Mouse (Mus musculus) liver, embryonic 11.5 days (tissue): ENCODE data around the gene Cep63. TPM values are rescaled to one million over a fixed set of nuclear protein-coding genes. Genes with fewer than 3 reads are reported as not detected.

Experiments used
- ATAC-seq: fragments of 200-750 bp; cut with Nextera tagmentation; replicated peaks from 2 replicates; pipeline ENCODE4 v1.8.0; 2017; ENCODE audit warnings: moderate number of reproducible peaks, mild to moderate bottlenecking, moderate TSS enrichment, moderate library complexity; ENCODE audit not compliant: low FRiP score
- DNase-seq: peaks from one replicate; pipeline ENCODE4 v3.0.0-alpha.2; 2017; ENCODE audit warnings: low spot score
- H3K27ac ChIP-seq: fragments of 300-500 bp; sonication (generic); 2 replicates; pipeline ENCODE4 v1.5.1; 2014; ENCODE audit warnings: mild to moderate bottlenecking, low read depth, low read length, control low read depth
- H3K27me3 ChIP-seq: fragments of 300-500 bp; sonication (generic); replicated peaks from 2 replicates; pipeline ENCODE4 v1.6.1; 2014; ENCODE audit warnings: low read length, mixed read lengths; ENCODE audit not compliant: control insufficient read depth, insufficient read depth
- H3K36me3 ChIP-seq: fragments of 300-500 bp; sonication (generic); 2 replicates; pipeline ENCODE4 v1.6.1; 2014; ENCODE audit warnings: mild to moderate bottlenecking, low read length, moderate library complexity, mixed read lengths; ENCODE audit not compliant: control insufficient read depth, insufficient read depth
- H3K4me1 ChIP-seq: fragments of 300-500 bp; sonication (generic); replicated peaks from 2 replicates; pipeline ENCODE4 v1.6.1; 2014; ENCODE audit warnings: low read length, mixed read lengths; ENCODE audit not compliant: control insufficient read depth, insufficient read depth
- H3K4me2 ChIP-seq: fragments of 300-500 bp; sonication (generic); 2 replicates; pipeline ENCODE4 v1.6.1; 2014; ENCODE audit warnings: mild to moderate bottlenecking, control low read depth, moderate library complexity
- H3K4me3 ChIP-seq: fragments of 300-500 bp; sonication (generic); 2 replicates; pipeline ENCODE4 v1.5.1; 2014; ENCODE audit warnings: low read depth, low read length, control low read depth
- H3K9ac ChIP-seq: fragments of 300-500 bp; sonication (generic); 2 replicates; pipeline ENCODE4 v1.6.1; 2014; ENCODE audit warnings: low read depth, low read length, control low read depth
- H3K9me3 ChIP-seq: fragments of 300-500 bp; sonication (generic); 2 replicates; pipeline ENCODE4 v1.6.1; 2016; ENCODE audit warnings: low read length, inconsistent platforms, mixed read lengths; ENCODE audit not compliant: control insufficient read depth
- WGBS: fragments of 180-500 bp; shearing (Covaris S2); extraction: QIAGEN DNeasy Blood & Tissue Kit; methylation state at CpG from one replicate; pipeline ENCODE4 v1.1.7; 2014; 5-methylcytosine and 5-hydroxymethylcytosine counted together
- polyA plus RNA-seq: library from polyadenylated mRNA; unstranded; fragments of >200 nt; fragmentation: Nextera tagmentation; extraction: Ambion mirVana; gene quantifications from 2 replicates; pipeline ENCODE4 v1.2.1, GENCODE M21; 2014

The Cep63 gene
- polyA plus RNA-seq, 1 experiment from 2014 or later = 39.1 TPM

- Histone ChIP-seq H3K27me3 (no peaks in the 10 kb centered on the region), H3K4me1 (no peaks in the 10 kb centered on the region), H3K4me3 (no peak overlapping the region), H3K4me2 (no peak overlapping the region), H3K36me3 (peaks cover 3% of the 10 kb centered on the region; the same call in 1 of the 2 replicates), H3K27ac (no peak overlapping the region), H3K9me3 (no peaks in the 10 kb centered on the region), H3K9ac (no peak overlapping the region)
- 96% methylated on average over 6 of the region's 6 CpGs for whole genome bisulfite sequencing
- DNase-seq (no peak), ATAC-seq (no peak)
Measured at GRCm38 (mm10) chr9:102605162-102605561, 21.2 kb downstream of the Cep63 start.

- no peak overlapping the region for H3K4me2 ChIP-seq
- H3K36me3 ChIP-seq = peaks cover 5% of the 10 kb centered on the region; the same call in 1 of the 2 replicates
- H3K4me1 ChIP-seq = no peaks in the 10 kb centered on the region
- WGBS = 86% methylated on average over 2 of the region's 2 CpGs
- ATAC-seq (no peak), DNase-seq (no peak)
- no peaks in the 10 kb centered on the region for H3K9me3 ChIP-seq
- no peak overlapping the region for H3K9ac ChIP-seq
- no peaks in the 10 kb centered on the region for H3K27me3 ChIP-seq
- H3K27ac ChIP-seq = no peak overlapping the region
- no peak overlapping the region for H3K4me3 ChIP-seq
Measured at GRCm38 (mm10) chr9:102601666-102602065, 24.7 kb downstream of the Cep63 start.

- DNase-seq (no peak), ATAC-seq (no peak)
- Histone ChIP-seq H3K4me2 (no peak overlapping the region), H3K9ac (no peak overlapping the region), H3K36me3 (peaks cover 7% of the 10 kb centered on the region; the same call in 1 of the 2 replicates), H3K9me3 (no peaks in the 10 kb centered on the region), H3K27me3 (no peaks in the 10 kb centered on the region), H3K4me3 (no peak overlapping the region), H3K4me1 (no peaks in the 10 kb centered on the region), H3K27ac (no peak overlapping the region)
- WGBS = 87% methylated on average over 2 of the region's 2 CpGs
Measured at GRCm38 (mm10) chr9:102601187-102601586, 25.1 kb downstream of the Cep63 start.

GRCm38 (mm10) chr9:102595662-102596436 lies 30.5 kb downstream of the Cep63 start:
- ATAC-seq = no peak
- 87% methylated on average over 8 of the region's 8 CpGs for whole genome bisulfite sequencing
- Histone ChIP-seq H3K27ac (no peak overlapping the region), H3K9me3 (no peaks in the 10 kb centered on the region), H3K4me3 (no peak overlapping the region), H3K4me2 (no peak overlapping the region), H3K27me3 (no peaks in the 10 kb centered on the region), H3K4me1 (no peaks in the 10 kb centered on the region; the same call in 1 of the 2 replicates), H3K36me3 (peaks cover 13% of the 10 kb centered on the region), H3K9ac (no peak overlapping the region)
- DNase-seq = no peak

- Histone ChIP-seq H3K4me3 (no peak overlapping the region), H3K4me1 (no peaks in the 10 kb centered on the region; the same call in 1 of the 2 replicates), H3K9me3 (no peaks in the 10 kb centered on the region), H3K4me2 (no peak overlapping the region), H3K9ac (no peak overlapping the region), H3K27ac (no peak overlapping the region), H3K36me3 (peaks cover 13% of the 10 kb centered on the region), H3K27me3 (no peaks in the 10 kb centered on the region)
- ATAC-seq (no peak), DNase-seq (no peak)
- 79% methylated on average over 6 of the region's 6 CpGs for WGBS
Measured at GRCm38 (mm10) chr9:102594667-102595393, 31.5 kb downstream of the Cep63 start.

GRCm38 (mm10) chr9:102587347-102587746 lies 39.0 kb downstream of the Cep63 start:
- peaks cover 2% of the 10 kb centered on the region; the same call in 1 of the 2 replicates for H3K36me3 ChIP-seq
- no peak overlapping the region for H3K27ac ChIP-seq
- no peaks in the 10 kb centered on the region for H3K9me3 ChIP-seq
- no peak overlapping the region for H3K4me2 ChIP-seq
- no peak overlapping the region for H3K9ac ChIP-seq
- no peaks in the 10 kb centered on the region for H3K27me3 ChIP-seq
- H3K4me3 ChIP-seq = no peak overlapping the region
- DNase-seq (no peak), ATAC-seq (no peak)
- 84% methylated on average over 5 of the region's 5 CpGs for WGBS
- H3K4me1 ChIP-seq = no peaks in the 10 kb centered on the region

- no peaks in the 10 kb centered on the region for H3K27me3 ChIP-seq
- ATAC-seq (no peak), DNase-seq (no peak)
- no peak overlapping the region for H3K9ac ChIP-seq
- H3K9me3 ChIP-seq = no peaks in the 10 kb centered on the region
- H3K27ac ChIP-seq = no peak overlapping the region
- H3K4me3 ChIP-seq = no peak overlapping the region
- no peaks in the 10 kb centered on the region for H3K4me1 ChIP-seq
- 76% methylated on average over 12 of the region's 12 CpGs for whole genome bisulfite sequencing
- H3K36me3 ChIP-seq = peaks cover 2% of the 10 kb centered on the region; the same call in 1 of the 2 replicates
- no peak overlapping the region for H3K4me2 ChIP-seq
Measured at GRCm38 (mm10) chr9:102581921-102582469, 44.3 kb downstream of the Cep63 start.

- no peak overlapping the region for H3K27ac ChIP-seq
- no peak for ATAC-seq
Measured at GRCm38 (mm10) chr9:102577480-102577879, 48.9 kb downstream of the Cep63 start.

More at GRCm38 (mm10) chr9:102577480-102577879, 48.9 kb downstream of the Cep63 start:
- Histone ChIP-seq H3K9ac (no peak overlapping the region), H3K4me1 (no peaks in the 10 kb centered on the region), H3K9me3 (no peaks in the 10 kb centered on the region), H3K27me3 (no peaks in the 10 kb centered on the region), H3K4me3 (no peak overlapping the region), H3K4me2 (no peak overlapping the region), H3K36me3 (no peaks in the 10 kb centered on the region)
- WGBS = 51% methylated on average over 5 of the region's 5 CpGs
- DNase-seq = no peak
